11 mouse cellular contexts compared by ENCODE assay signal in the genomic region with DNA sequence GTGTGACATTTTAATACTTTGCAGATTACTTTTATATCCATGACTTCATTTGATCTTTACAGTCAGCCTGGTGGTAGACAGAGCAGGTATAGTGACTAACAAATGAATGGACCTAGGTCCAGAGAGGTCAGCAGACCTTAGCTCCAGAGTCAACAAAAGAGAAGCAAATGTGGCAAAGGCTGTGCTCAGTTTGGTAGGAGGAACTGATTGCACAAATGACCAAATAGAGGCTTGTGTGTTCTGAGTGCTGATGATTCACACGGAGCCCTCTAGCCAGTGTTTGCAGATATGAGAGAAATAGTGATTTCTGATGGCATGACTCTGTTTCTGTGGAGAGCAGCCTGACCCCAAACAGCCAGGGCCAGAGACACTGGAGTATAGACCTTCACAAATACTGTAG. TPM values are rescaled to one million over a fixed set of nuclear protein-coding genes. Genes with fewer than 3 reads are reported as not detected.
DNase-seq lines count a peak whose midpoint lies in the region; ATAC-seq and TF ChIP-seq lines count a peak whose summit lies in the region.
"Had no signal": no experiment of that assay in that cellular context is flagged by ENCODE, and none has a peak within 500 bp of the region (broad histone marks: within the 10 kb centered on the region; RNA-seq: fewer than 3 reads in every experiment).

No protein-coding gene starts in this region.

- no peaks in the 10 kb centered on the region for H3K9me3 ChIP-seq in limb, embryonic 13.5 days
- no peaks in the 10 kb centered on the region for H3K9me3 ChIP-seq in limb, embryonic 10.5 days (replicated peaks)
- no peaks in the 10 kb centered on the region for H3K9me3 ChIP-seq in forebrain, postnatal 0 days (ENCODE audit: low read length)
- H3K9me3 ChIP-seq: megakaryocyte, embryonic 14.5 days had no signal

- 0 out of 2 replicates have a peak overlapping the region, but pooled peaks have one; percentile 69 for H3K27ac ChIP-seq in limb, embryonic 13.5 days
- H3K27ac ChIP-seq in limb, embryonic 10.5 days, result no peak overlapping the region
- no peak overlapping the region for H3K27ac ChIP-seq in forebrain, postnatal 0 days (ENCODE audit: low read depth, low read length)

- ATAC-seq in limb, embryonic 13.5 days (ENCODE audit: low FRiP score, low read depth), result no peak
- ATAC-seq in forebrain, postnatal 0 days, result no peak

- no peak for TF ChIP-seq CTCF in forebrain, postnatal 0 days (IDR thresholded peaks at IDR 0.05; ENCODE audit: low read depth)

- H3K9ac ChIP-seq in limb, embryonic 13.5 days, result no peak overlapping the region
- H3K9ac ChIP-seq in forebrain, postnatal 0 days, result no peak overlapping the region

- intact Hi-C loops in heart, postnatal 36 days (cut with DNase I), result no loop called here

- 78% methylated on average over 1 of the region's 1 CpGs for WGBS in limb, embryonic 13.5 days
- 85% methylated on average over 1 of the region's 1 CpGs for WGBS in limb, embryonic 10.5 days
- 83% methylated on average over 1 of the region's 1 CpGs for WGBS in forebrain, postnatal 0 days

- peaks cover 23% of the 10 kb centered on the region; the same call in 1 of the 2 replicates for H3K4me1 ChIP-seq in limb, embryonic 13.5 days
- H3K4me1 ChIP-seq in limb, embryonic 10.5 days, result no peaks in the 10 kb centered on the region; the same call in 1 of the 2 replicates
- H3K4me1 ChIP-seq in forebrain, postnatal 0 days (ENCODE audit: insufficient read depth), result 0 out of 2 replicates have a peak, but pooled peaks cover 4% of the 10 kb centered on the region
- H3K4me1 ChIP-seq: megakaryocyte, embryonic 14.5 days had no signal

- H3K27me3 ChIP-seq in limb, embryonic 13.5 days, result no peaks in the 10 kb centered on the region
- H3K27me3 ChIP-seq in limb, embryonic 10.5 days (ENCODE audit: low read depth, poor library complexity, severe bottlenecking), result no peaks in the 10 kb centered on the region
- no peaks in the 10 kb centered on the region for H3K27me3 ChIP-seq in forebrain, postnatal 0 days (ENCODE audit: insufficient read depth, low read length)
- H3K27me3 ChIP-seq: megakaryocyte, embryonic 14.5 days had no signal

- no peak overlapping the region for H3K4me3 ChIP-seq in limb, embryonic 13.5 days
- no peak overlapping the region for H3K4me3 ChIP-seq in limb, embryonic 10.5 days
- H3K4me3 ChIP-seq in forebrain, postnatal 0 days (ENCODE audit: low read depth, low read length), result no peak overlapping the region
- H3K4me3 ChIP-seq: megakaryocyte, embryonic 14.5 days had no signal

- H3K36me3 ChIP-seq in limb, embryonic 13.5 days, result no peaks in the 10 kb centered on the region
- H3K36me3 ChIP-seq in limb, embryonic 10.5 days, result no peaks in the 10 kb centered on the region
- no peaks in the 10 kb centered on the region for H3K36me3 ChIP-seq in forebrain, postnatal 0 days (ENCODE audit: insufficient read depth)

- no peak overlapping the region for H3K4me2 ChIP-seq in limb, embryonic 13.5 days (replicated peaks)
- no peak overlapping the region for H3K4me2 ChIP-seq in forebrain, postnatal 0 days (ENCODE audit: low read depth)

- peak; percentile 15 for DNase-seq in adrenal gland, adult 2 months
- no peak for DNase-seq in adrenal gland, adult 18-20 months (ENCODE audit: low spot score in 2 of 2)
- DNase-seq in limb, embryonic 10.5 days (ENCODE audit: low spot score), result no peak
- peak; percentile 1 to 12 for DNase-seq in heart, postnatal 36 days
- peak; percentile 12 for DNase-seq in lung, postnatal 36 days
- no peak for DNase-seq in cerebellum, adult 11 months
- DNase-seq in forebrain, postnatal 0 days, result no peak
- DNase-seq: cerebellum, adult 9-11 months; right cerebral cortex, postnatal 4 days had no signal

RNA-seq across cellular contexts. Expression of a gene that starts 33.1 kb away (rescaled TPM):
- total RNA-seq in adrenal gland, adult 2 months (2021), result 1 to 10 TPM; 1.6 to 2.9 TPM
- 0.16 and 0.26 TPM in 2 replicates for polyA plus RNA-seq in adrenal gland, adult 2 months (2012; rRNA removed)
- total RNA-seq in adrenal gland, adult 18-20 months (2021), result 1 to 10 TPM; 2.2 to 2.7 TPM
- 13.6 and 14.5 TPM in 2 replicates for polyA plus RNA-seq in limb, embryonic 13.5 days (2015; fragmentation: Nextera tagmentation; extraction: Ambion mirVana)
- polyA plus RNA-seq in limb, embryonic 10.5 days (2016; fragmentation: Nextera tagmentation; extraction: Ambion mirVana), result 2.5 and 5.5 TPM in 2 replicates
- not detected for total RNA-seq in heart, postnatal 36 days (2021)
- total RNA-seq in forebrain, postnatal 0 days (2014; rRNA removed), result 19.1 and 21.7 TPM in 2 replicates
- polyA plus RNA-seq in forebrain, postnatal 0 days (2015; fragmentation: Nextera tagmentation; extraction: Ambion mirVana), result 13.3 and 21.5 TPM in 2 replicates

Comparison
In these comparisons a context has a peak if more than half of its experiments do, and no peak if none do; other contexts are left out.
1. DNase-seq: peak in adrenal gland, adult 2 months (single experiment), heart, postnatal 36 days (2 of 2) and lung, postnatal 36 days (single experiment); none in adrenal gland, adult 18-20 months (0 of 2), limb, embryonic 10.5 days (single experiment), cerebellum, adult 11 months (single experiment) and forebrain, postnatal 0 days (single experiment).